15 mouse cellular contexts compared by ENCODE assay signal in genomic region chr16:90678820-90679219, GRCm38 (mm10). TPM values are rescaled to one million over a fixed set of nuclear protein-coding genes. Genes with fewer than 3 reads are reported as not detected.
DNase-seq lines count a peak whose midpoint lies in the region; ATAC-seq and TF ChIP-seq lines count a peak whose summit lies in the region.
"Had no signal": no experiment of that assay in that cellular context is flagged by ENCODE, and none has a peak within 500 bp of the region (broad histone marks: within the 10 kb centered on the region; RNA-seq: fewer than 3 reads in every experiment).

No protein-coding gene starts in this region.

- DNase-seq in layer of hippocampus, adult 2 months (ENCODE audit: low spot score in 2 of 2), result no peak
- DNase-seq in layer of hippocampus, postnatal 10 days (ENCODE audit: low spot score in 2 of 2), result no peak
- peak; percentile 27 for DNase-seq in 3T3-L1 (ENCODE audit: low read depth, low spot score)
- peak; percentile 41 for DNase-seq in A20 (ENCODE audit: low read depth, low spot score)
- DNase-seq in ZHBTc4 (ENCODE audit: low read depth, low spot score), result peak; percentile 86
- DNase-seq in neural tube, embryonic 10.5 days (ENCODE audit: extremely low spot score, low spot score), result no peak
- DNase-seq: adrenal gland, postnatal 14 days; cerebellum, adult 18-20 months; heart, postnatal 10 days; right cerebral cortex, postnatal 25 days had no signal

- H3K27ac ChIP-seq in layer of hippocampus, adult 2 months, result no peak overlapping the region
- H3K27ac ChIP-seq: liver, embryonic 12.5 days had no signal

- TF ChIP-seq CTCF in layer of hippocampus, adult 2 months (conservative IDR thresholded peaks at IDR 0.05), result peak; percentile 68

- ATAC-seq in inflammation-experienced regulatory T-cells, adult 6 months, result no peak
- ATAC-seq: hindbrain, embryonic 16.5 days; liver, embryonic 12.5 days had no signal

- no peak overlapping the region for H3K4me3 ChIP-seq in layer of hippocampus, adult 2 months
- H3K4me3 ChIP-seq: liver, embryonic 12.5 days had no signal

RNA-seq across cellular contexts. Expression of gene Mis18a, which starts 48.4 kb away (rescaled TPM):
- 1 to 10 TPM; 7.7 to 9.0 TPM for total RNA-seq in layer of hippocampus, adult 2 months (2021)
- 1 to 10 TPM; 8.3 to 8.6 TPM for total RNA-seq in layer of hippocampus, postnatal 10 days (2021)
- 10 to 100 TPM; 50.4 to 81.3 (median 50.9) TPM for polyA plus RNA-seq in inflammation-experienced regulatory T-cells, adult 6 months (2017; shearing (Covaris generic))

RNA-seq across cellular contexts. Expression of gene Mrap, which starts 59.2 kb away (rescaled TPM):
- under 1 TPM in 1 of 2 experiments, not detected in 1; 0.37 TPM for total RNA-seq in layer of hippocampus, adult 2 months (2021)
- not detected for total RNA-seq in layer of hippocampus, postnatal 10 days (2021)
- polyA plus RNA-seq in inflammation-experienced regulatory T-cells, adult 6 months (2017; shearing (Covaris generic)), result not detected
- total RNA-seq: monocyte, adult 5-6 weeks had no signal
- polyA plus RNA-seq: stomach, embryonic 14.5 days had no signal

Comparison
In these comparisons a context has a peak if more than half of its experiments do, and no peak if none do; other contexts are left out.
1. DNase-seq: peak in 3T3-L1 (single experiment), A20 (single experiment) and ZHBTc4 (single experiment); none in layer of hippocampus, adult 2 months (0 of 2), layer of hippocampus, postnatal 10 days (0 of 2) and neural tube, embryonic 10.5 days (single experiment).